Mouse (Mus musculus): Measurements from ENCODE around the gene Gm8439. TPM values are rescaled to one million over a fixed set of nuclear protein-coding genes. Genes with fewer than 3 reads are reported as not detected.

The Gm8439 gene
- polyA plus RNA-seq (2014; fragmentation: Nextera tagmentation; extraction: Ambion mirVana) = not detected in 2 replicates

GRCm38 (mm10) chr4:120588445-120588844 lies at the start of gene Gm8439:
TSS of gene Gm8439 (plus strand) at chr4:120588745.
- ATAC-seq (ENCODE audit: insufficient number of reproducible peaks, insufficient read depth, low FRiP score, low read depth) = no peak
- H3K4me3 ChIP-seq (ENCODE audit: control insufficient read depth in 1 of 2, insufficient read depth in 1 of 2, low read depth in 1 of 2, low read length in 2 of 2) = no peak within 1 kb of the TSS
- H3K9ac ChIP-seq (ENCODE audit: low read length) = no peak within 1 kb of the TSS
- H3K9me3 ChIP-seq (ENCODE audit: control insufficient read depth, low read length) = no peaks in the 10 kb centered on the region
- peaks cover 3 to 7% of the 10 kb centered on the region in 2 experiments for H3K4me1 ChIP-seq (ENCODE audit: control insufficient read depth in 2 of 2, insufficient read depth in 2 of 2, low read length in 2 of 2)
- H3K36me3 ChIP-seq (ENCODE audit: control insufficient read depth, insufficient read depth, low read length) = no peaks in the 10 kb centered on the region
- WGBS = 34% methylated on average over 4 of the region's 4 CpGs
- no peak within 1 kb of the TSS for H3K4me2 ChIP-seq (ENCODE audit: low read length)
- H3K27me3 ChIP-seq (ENCODE audit: control insufficient read depth, insufficient read depth, low read length) = 0 out of 2 replicates have a peak, but pooled peaks cover 7% of the 10 kb centered on the region
- H3K27ac ChIP-seq (replicated peaks in 1 of 2; ENCODE audit: control insufficient read depth in 1 of 2, insufficient read depth in 1 of 2, low read depth in 2 of 2, low read length in 2 of 2) = no peak within 1 kb of the TSS

DNA sequence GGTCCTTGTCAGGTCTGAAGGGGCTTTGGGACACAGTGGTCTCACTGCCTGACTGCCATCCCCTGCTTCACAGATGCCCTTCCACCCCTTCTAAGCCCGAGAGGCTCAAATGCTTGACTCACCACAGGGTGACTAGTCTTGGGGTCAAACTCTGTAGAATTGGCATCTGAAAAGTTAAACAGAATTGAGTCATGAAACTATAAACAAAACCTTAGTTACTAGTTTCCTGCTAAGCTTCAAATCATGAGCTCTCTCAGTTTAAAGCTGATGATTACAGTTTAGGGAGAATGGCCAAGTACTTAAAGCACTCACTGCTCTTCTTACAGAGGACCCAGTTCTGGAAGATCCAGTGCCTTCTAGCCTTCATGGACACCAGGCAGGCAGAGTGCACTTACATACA lies 43.6 kb upstream of the Gm8439 start:
- Histone ChIP-seq H3K9ac (ENCODE audit: low read length) (no peak overlapping the region), H3K36me3 (ENCODE audit: control insufficient read depth, insufficient read depth, low read length) (peaks cover 100% of the 10 kb centered on the region)
- WGBS = 91% methylated on average over 1 of the region's 1 CpGs

DNA sequence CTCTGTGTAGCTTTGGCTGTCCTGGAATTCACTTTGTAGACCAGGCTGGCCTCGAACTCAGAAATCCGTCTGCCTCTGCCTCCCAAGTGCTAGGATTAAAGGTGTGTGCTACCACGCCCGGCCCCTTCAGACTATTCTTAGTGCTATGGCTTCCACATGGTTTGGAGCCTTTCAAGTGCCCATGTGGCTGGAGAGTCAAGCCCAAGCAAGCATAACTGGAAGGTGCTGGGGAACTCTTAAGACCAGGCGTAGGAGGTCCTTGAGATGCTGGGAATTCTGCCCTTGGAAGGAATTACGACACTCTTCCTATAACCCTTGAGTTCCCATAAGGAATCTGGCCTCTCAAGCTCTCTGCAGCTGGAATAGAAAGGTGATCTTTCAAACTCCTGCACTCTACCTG lies 32.0 kb upstream of the Gm8439 start:
- no peaks in the 10 kb centered on the region for H3K27me3 ChIP-seq (ENCODE audit: control insufficient read depth, insufficient read depth, low read length)
- no peak overlapping the region for H3K27ac ChIP-seq (replicated peaks in 1 of 2; ENCODE audit: control insufficient read depth in 1 of 2, insufficient read depth in 1 of 2, low read depth in 2 of 2, low read length in 2 of 2)
- H3K4me2 ChIP-seq (ENCODE audit: low read length) = no peak overlapping the region
- no peaks in the 10 kb centered on the region for H3K9me3 ChIP-seq (ENCODE audit: control insufficient read depth, low read length)
- no peak for ATAC-seq (ENCODE audit: insufficient number of reproducible peaks, insufficient read depth, low FRiP score, low read depth)
- H3K4me1 ChIP-seq (ENCODE audit: control insufficient read depth in 2 of 2, insufficient read depth in 2 of 2, low read length in 2 of 2) = no peaks in the 10 kb centered on the region
- peaks cover 99% of the 10 kb centered on the region for H3K36me3 ChIP-seq (ENCODE audit: control insufficient read depth, insufficient read depth, low read length)
- no peak overlapping the region for H3K9ac ChIP-seq (ENCODE audit: low read length)
- H3K4me3 ChIP-seq (ENCODE audit: control insufficient read depth in 1 of 2, insufficient read depth in 1 of 2, low read depth in 1 of 2, low read length in 2 of 2) = no peak overlapping the region
- WGBS = 85% methylated on average over 6 of the region's 6 CpGs

More for the DNA sequence above, 43.6 kb upstream of the Gm8439 start:
- H3K9me3 ChIP-seq (ENCODE audit: control insufficient read depth, low read length) = no peaks in the 10 kb centered on the region
- no peaks in the 10 kb centered on the region for H3K4me1 ChIP-seq (ENCODE audit: control insufficient read depth in 2 of 2, insufficient read depth in 2 of 2, low read length in 2 of 2)
- H3K4me2 ChIP-seq (ENCODE audit: low read length) = no peak overlapping the region
- H3K27ac ChIP-seq (replicated peaks in 1 of 2; ENCODE audit: control insufficient read depth in 1 of 2, insufficient read depth in 1 of 2, low read depth in 2 of 2, low read length in 2 of 2) = no peak overlapping the region
- H3K27me3 ChIP-seq (ENCODE audit: control insufficient read depth, insufficient read depth, low read length) = no peaks in the 10 kb centered on the region
- H3K4me3 ChIP-seq (ENCODE audit: control insufficient read depth in 1 of 2, insufficient read depth in 1 of 2, low read depth in 1 of 2, low read length in 2 of 2) = no peak overlapping the region
- no peak for ATAC-seq (ENCODE audit: insufficient number of reproducible peaks, insufficient read depth, low FRiP score, low read depth)

DNA sequence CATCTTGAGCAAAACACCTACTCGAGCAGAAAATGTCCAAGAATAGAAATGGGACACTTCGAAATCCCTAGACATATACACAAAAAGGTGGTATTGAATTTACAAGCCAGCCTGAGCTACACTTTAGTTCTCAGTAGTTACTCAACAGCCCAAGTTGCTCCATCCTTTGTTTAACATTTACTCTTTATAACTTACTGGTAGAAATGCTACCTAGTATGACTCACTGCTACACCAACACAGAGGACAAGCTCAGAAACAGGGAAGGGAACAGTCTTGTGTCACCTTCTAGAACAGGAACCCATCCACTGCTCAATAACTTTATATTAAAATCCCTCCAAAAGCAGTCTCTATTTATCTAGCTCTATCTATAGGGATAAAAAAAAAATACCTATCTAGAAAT lies 22.8 kb upstream of the Gm8439 start:
- no peak overlapping the region for H3K4me3 ChIP-seq (ENCODE audit: control insufficient read depth in 1 of 2, insufficient read depth in 1 of 2, low read depth in 1 of 2, low read length in 2 of 2)
- H3K36me3 ChIP-seq (ENCODE audit: control insufficient read depth, insufficient read depth, low read length) = peaks cover 50% of the 10 kb centered on the region
- 86% methylated on average over 2 of the region's 2 CpGs for WGBS
- no peak overlapping the region for H3K9ac ChIP-seq (ENCODE audit: low read length)
- ATAC-seq (ENCODE audit: insufficient number of reproducible peaks, insufficient read depth, low FRiP score, low read depth) = no peak
- H3K4me2 ChIP-seq (ENCODE audit: low read length) = no peak overlapping the region
- H3K27me3 ChIP-seq (ENCODE audit: control insufficient read depth, insufficient read depth, low read length) = no peaks in the 10 kb centered on the region
- H3K27ac ChIP-seq (replicated peaks in 1 of 2; ENCODE audit: control insufficient read depth in 1 of 2, insufficient read depth in 1 of 2, low read depth in 2 of 2, low read length in 2 of 2) = no peak overlapping the region
- peaks cover 2 to 34% of the 10 kb centered on the region in 2 experiments; a peak in 3 of 4 replicates for H3K4me1 ChIP-seq (ENCODE audit: control insufficient read depth in 2 of 2, insufficient read depth in 2 of 2, low read length in 2 of 2)
- H3K9me3 ChIP-seq (ENCODE audit: control insufficient read depth, low read length) = no peaks in the 10 kb centered on the region

GRCm38 (mm10) chr4:120568005-120568404 lies 20.5 kb upstream of the Gm8439 start:
- Histone ChIP-seq H3K4me1 (ENCODE audit: control insufficient read depth in 2 of 2, insufficient read depth in 2 of 2, low read length in 2 of 2) (peaks cover 7 to 44% of the 10 kb centered on the region in 2 experiments), H3K9ac (ENCODE audit: low read length) (peak overlapping the region; percentile 95), H3K4me2 (ENCODE audit: low read length) (peak overlapping the region; percentile 73), H3K4me3 (ENCODE audit: control insufficient read depth in 1 of 2, insufficient read depth in 1 of 2, low read depth in 1 of 2, low read length in 2 of 2) (peak overlapping the region; percentile 14 to 78; a peak in 3 of 4 replicates), H3K27ac (replicated peaks in 1 of 2; ENCODE audit: control insufficient read depth in 1 of 2, insufficient read depth in 1 of 2, low read depth in 2 of 2, low read length in 2 of 2) (peak overlapping the region; percentile 85 to 90), H3K9me3 (ENCODE audit: control insufficient read depth, low read length) (no peaks in the 10 kb centered on the region), H3K36me3 (ENCODE audit: control insufficient read depth, insufficient read depth, low read length) (peaks cover 27% of the 10 kb centered on the region), H3K27me3 (ENCODE audit: control insufficient read depth, insufficient read depth, low read length) (no peaks in the 10 kb centered on the region)
- 7% methylated on average over 5 of the region's 5 CpGs for WGBS
- ATAC-seq (ENCODE audit: insufficient number of reproducible peaks, insufficient read depth, low FRiP score, low read depth) = 0 out of 2 replicates have a peak, but pooled peaks have one; percentile 18

GRCm38 (mm10) chr4:120569025-120569424 lies 19.5 kb upstream of the Gm8439 start:
- Histone ChIP-seq H3K27ac (replicated peaks in 1 of 2; ENCODE audit: control insufficient read depth in 1 of 2, insufficient read depth in 1 of 2, low read depth in 2 of 2, low read length in 2 of 2) (peak overlapping the region; percentile 85 to 89), H3K4me3 (ENCODE audit: control insufficient read depth in 1 of 2, insufficient read depth in 1 of 2, low read depth in 1 of 2, low read length in 2 of 2) (peak overlapping the region; percentile 78 to 83), H3K9ac (ENCODE audit: low read length) (peak overlapping the region; percentile 95), H3K4me2 (ENCODE audit: low read length) (peak overlapping the region; percentile 73), H3K4me1 (ENCODE audit: control insufficient read depth in 2 of 2, insufficient read depth in 2 of 2, low read length in 2 of 2) (peaks cover 7 to 44% of the 10 kb centered on the region in 2 experiments), H3K9me3 (ENCODE audit: control insufficient read depth, low read length) (no peaks in the 10 kb centered on the region), H3K27me3 (ENCODE audit: control insufficient read depth, insufficient read depth, low read length) (no peaks in the 10 kb centered on the region), H3K36me3 (ENCODE audit: control insufficient read depth, insufficient read depth, low read length) (peaks cover 17% of the 10 kb centered on the region)
- WGBS = 6% methylated on average over 4 of the region's 4 CpGs
- no peak for ATAC-seq (ENCODE audit: insufficient number of reproducible peaks, insufficient read depth, low FRiP score, low read depth)

GRCm38 (mm10) chr4:120569486-120570437 lies 18.8 kb upstream of the Gm8439 start, which contains the start of gene Ctps:
TSS of gene Ctps (minus strand) at chr4:120570276.
- Histone ChIP-seq H3K4me3 (ENCODE audit: control insufficient read depth in 1 of 2, insufficient read depth in 1 of 2, low read depth in 1 of 2, low read length in 2 of 2) (peak within 1 kb of the TSS; percentile 78 to 83), H3K4me2 (ENCODE audit: low read length) (peak within 1 kb of the TSS; percentile 73), H3K9me3 (ENCODE audit: control insufficient read depth, low read length) (no peaks in the 10 kb centered on the region), H3K27me3 (ENCODE audit: control insufficient read depth, insufficient read depth, low read length) (no peaks in the 10 kb centered on the region), H3K9ac (ENCODE audit: low read length) (peak within 1 kb of the TSS; percentile 95), H3K36me3 (ENCODE audit: control insufficient read depth, insufficient read depth, low read length) (peaks cover 10% of the 10 kb centered on the region), H3K4me1 (ENCODE audit: control insufficient read depth in 2 of 2, insufficient read depth in 2 of 2, low read length in 2 of 2) (peaks cover 7 to 44% of the 10 kb centered on the region in 2 experiments), H3K27ac (replicated peaks in 1 of 2; ENCODE audit: control insufficient read depth in 1 of 2, insufficient read depth in 1 of 2, low read depth in 2 of 2, low read length in 2 of 2) (peak within 1 kb of the TSS; percentile 85 to 89)
- peak; percentile 94 for ATAC-seq (ENCODE audit: insufficient number of reproducible peaks, insufficient read depth, low FRiP score, low read depth)
- WGBS = under 1% methylated on average over 97 of the region's 97 CpGs
